Mouse (Mus musculus) olfactory bulb, adult 2 months (tissue): ENCODE data around the gene Gast. TPM values are rescaled to one million over a fixed set of nuclear protein-coding genes. Genes with fewer than 3 reads are reported as not detected.

ENCODE experiments used
- H3K27ac ChIP-seq: fragments of 200-500 bp; 2 replicates; pipeline ENCODE4 v1.5.1; 2012; ENCODE audit warnings: low read depth, low read length; ENCODE audit not compliant: insufficient read depth
- H3K4me1 ChIP-seq: fragments of 200-500 bp; 2 replicates; pipeline ENCODE4 v1.6.1; 2012; ENCODE audit warnings: low read length; ENCODE audit not compliant: control insufficient read depth, insufficient read depth
- H3K4me3 ChIP-seq: fragments of 200-500 bp; 2 replicates; pipeline ENCODE4 v1.5.1; 2012; ENCODE audit warnings: mild to moderate bottlenecking, low read depth, low read length, moderate library complexity; ENCODE audit not compliant: insufficient read depth
- CTCF ChIP-seq: fragments of 200-500 bp; IDR thresholded peaks from 2 replicates; pipeline ENCODE4 v1.5.1; 2012; ENCODE audit warnings: low read depth, mild to moderate bottlenecking, low read length, moderate library complexity; ENCODE audit not compliant: insufficient read depth
- POLR2A ChIP-seq: fragments of 200-500 bp; IDR thresholded peaks from 2 replicates; pipeline ENCODE4 v1.6.1; 2012; ENCODE audit warnings: mild to moderate bottlenecking, low read depth, low read length, moderate library complexity; ENCODE audit not compliant: insufficient read depth
- WGBS: fragments of 180-500 bp; shearing (Covaris S2); methylation state at CpG from one replicate; pipeline ENCODE4 v1.1.7; 2018; 5-methylcytosine and 5-hydroxymethylcytosine counted together
- polyA plus RNA-seq: library from polyadenylated mRNA; stranded (reverse); fragments of >200 nt; gene quantifications from 2 replicates; pipeline ENCODE4 v1.2.4, GENCODE M21; 2012; ENCODE audit warnings: low replicate concordance; ENCODE audit not compliant: missing spikeins, insufficient read depth, insufficient read length

Gast gene
- polyA plus RNA-seq, 1 experiment, result not detected

- no peak for TF ChIP-seq CTCF
- Histone ChIP-seq H3K27ac (no peak overlapping the region), H3K4me3 (no peak overlapping the region), H3K4me1 (peaks cover 61% of the 10 kb centered on the region)
- WGBS, result 91% methylated on average over 3 of the region's 3 CpGs
These were observed 50.8 kb downstream of the Gast start for GRCm38 (mm10) chr11:100385016-100385415.

- TF ChIP-seq CTCF (no peak), POLR2A (no peak)
- Histone ChIP-seq H3K4me3 (no peak overlapping the region), H3K27ac (peak overlapping the region; percentile 74), H3K4me1 (peaks cover 72% of the 10 kb centered on the region)
- WGBS, result 64% methylated on average over 5 of the region's 5 CpGs
These were observed 52.4 kb downstream of the Gast start for GRCm38 (mm10) chr11:100386586-100386985.

Other genes starting within 250 kb of the Gast start
- gene Krt32, start 246.2 kb upstream of the Gast start, polyA plus RNA-seq, result not detected in 2 replicates
- not detected in 2 replicates for gene Krt35, start 238.2 kb upstream of the Gast start, polyA plus RNA-seq
- not detected in 2 replicates for gene Krt36, start 228.8 kb upstream of the Gast start, polyA plus RNA-seq
- gene Krt13, start 212.8 kb upstream of the Gast start, polyA plus RNA-seq, result not detected in 2 replicates
- not detected in 2 replicates for gene Krt15, start 198.5 kb upstream of the Gast start, polyA plus RNA-seq
- gene Krt19, start 185.7 kb upstream of the Gast start, polyA plus RNA-seq, result not detected in 2 replicates
- not detected in 2 replicates for gene Krt9, start 141.2 kb upstream of the Gast start, polyA plus RNA-seq
- gene Krt14, start 126.9 kb upstream of the Gast start, polyA plus RNA-seq, result not detected in 2 replicates
- not detected in 2 replicates for gene Krt16, start 85.5 kb upstream of the Gast start, polyA plus RNA-seq
- gene Krt17, start 73.4 kb upstream of the Gast start, polyA plus RNA-seq, result not detected in 2 replicates
- gene Krt42, start 64.5 kb upstream of the Gast start, polyA plus RNA-seq, result not detected in 2 replicates
- gene Eif1, start 14.5 kb upstream of the Gast start, polyA plus RNA-seq, result not detected in 2 replicates
- gene Hap1, start 21.7 kb downstream of the Gast start, polyA plus RNA-seq, result not detected in 2 replicates
- gene Jup, start 63.4 kb downstream of the Gast start, polyA plus RNA-seq, result not detected in 2 replicates
- gene P3h4, start 80.4 kb downstream of the Gast start, polyA plus RNA-seq, result not detected in 2 replicates
- not detected in 2 replicates for gene Fkbp10, start 81.3 kb downstream of the Gast start, polyA plus RNA-seq
- not detected in 2 replicates for gene Nt5c3b, start 107.4 kb downstream of the Gast start, polyA plus RNA-seq
- gene Klhl10, start 107.5 kb downstream of the Gast start, polyA plus RNA-seq, result not detected in 2 replicates
- not detected in 2 replicates for gene Klhl11, start 138.3 kb downstream of the Gast start, polyA plus RNA-seq
- not detected in 2 replicates for gene Acly, start 193.6 kb downstream of the Gast start, polyA plus RNA-seq
- not detected in 2 replicates for gene Ttc25, start 211.2 kb downstream of the Gast start, polyA plus RNA-seq
- gene Cnp, start 240.5 kb downstream of the Gast start, polyA plus RNA-seq, result not detected in 2 replicates